Mouse (Mus musculus) T-helper 1 cell (primary cell): ENCODE results near the gene Aamp.

Experiments used
- in situ Hi-C: fragments of 300-600 bp; cut with MboI, MseI; formaldehyde crosslinking; loops from one replicate; pipeline ENCODE4 v1.15.1; 2025; ENCODE audit warnings: high pct_unique_total_duplicates

The Aamp gene

DNA sequence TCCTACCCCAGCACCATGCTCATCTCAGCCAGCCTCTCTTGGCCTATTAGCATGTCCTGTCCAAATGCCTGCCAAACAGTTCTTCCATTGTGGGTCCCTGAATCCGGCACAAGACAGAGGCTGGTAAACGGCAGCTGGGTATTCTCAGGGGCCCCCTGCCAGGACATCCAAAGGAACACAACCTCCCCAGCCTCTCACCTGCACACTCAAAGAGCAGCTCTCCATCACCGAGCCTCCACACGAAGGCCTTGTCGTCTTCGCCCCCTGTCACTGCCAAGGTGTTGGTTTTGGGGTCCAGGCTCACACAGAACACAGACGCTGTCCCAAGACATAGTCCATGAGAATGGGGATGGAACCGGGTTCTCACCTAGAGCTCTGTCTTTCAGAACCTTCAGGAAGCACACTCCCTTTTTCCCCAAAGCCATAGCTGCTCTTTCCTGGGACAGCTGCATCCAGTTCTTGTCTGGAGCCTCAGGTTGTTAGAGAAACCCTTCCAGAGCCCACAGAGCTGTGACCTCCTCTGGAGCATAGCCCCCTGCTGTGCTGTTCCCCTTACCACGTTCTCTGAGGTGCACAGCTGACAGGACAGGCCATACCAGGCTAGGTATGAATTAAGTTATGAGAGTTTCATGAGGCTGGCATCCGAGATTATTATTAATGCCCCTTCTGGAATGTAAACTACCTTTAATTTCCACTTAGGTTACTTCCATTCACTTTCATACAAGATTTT is 1.5 kb downstream of the Aamp start:
- in situ Hi-C loops = no loop called here

DNA sequence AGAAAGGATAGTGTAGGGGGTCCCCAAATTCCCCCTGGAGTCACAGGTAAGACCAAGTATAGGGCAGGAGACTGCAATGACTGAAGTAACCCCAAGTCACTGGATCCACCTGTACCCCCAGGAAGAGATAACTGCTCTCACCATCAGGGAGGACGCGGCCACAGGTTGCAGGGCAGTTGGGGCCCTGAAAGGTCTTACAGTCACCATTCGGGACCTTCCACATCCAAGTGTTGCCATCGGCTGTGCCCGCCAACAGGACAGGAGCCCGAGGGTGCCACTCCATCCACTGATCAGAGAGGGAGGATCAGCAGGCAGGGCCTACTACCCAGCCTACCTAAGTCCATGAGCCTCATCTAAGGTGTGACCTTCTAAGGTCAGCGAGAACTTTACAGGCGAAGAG is 2.7 kb downstream of the Aamp start:
- in situ Hi-C loops = no loop called here

DNA sequence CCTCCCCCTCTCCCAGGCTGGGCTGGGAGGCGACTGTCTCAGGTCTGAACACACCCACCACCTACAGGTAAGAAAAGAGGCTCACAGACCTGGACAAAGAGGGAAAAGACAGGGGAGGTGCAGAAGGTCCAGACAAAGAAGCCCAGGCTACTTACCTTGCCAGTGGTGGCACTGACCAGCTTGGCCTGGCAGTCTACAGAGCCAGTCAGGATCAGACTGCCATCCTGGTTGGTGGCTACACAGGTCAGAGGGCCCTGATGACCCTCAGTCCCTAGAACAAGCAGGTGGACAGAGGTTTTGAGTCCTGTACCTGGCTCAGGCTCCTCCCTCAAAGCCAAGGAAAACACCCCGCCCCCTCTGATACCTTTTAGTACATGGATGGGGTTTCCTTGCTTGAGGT is 3.2 kb downstream of the Aamp start:
- in situ Hi-C loops = no loop called here

DNA sequence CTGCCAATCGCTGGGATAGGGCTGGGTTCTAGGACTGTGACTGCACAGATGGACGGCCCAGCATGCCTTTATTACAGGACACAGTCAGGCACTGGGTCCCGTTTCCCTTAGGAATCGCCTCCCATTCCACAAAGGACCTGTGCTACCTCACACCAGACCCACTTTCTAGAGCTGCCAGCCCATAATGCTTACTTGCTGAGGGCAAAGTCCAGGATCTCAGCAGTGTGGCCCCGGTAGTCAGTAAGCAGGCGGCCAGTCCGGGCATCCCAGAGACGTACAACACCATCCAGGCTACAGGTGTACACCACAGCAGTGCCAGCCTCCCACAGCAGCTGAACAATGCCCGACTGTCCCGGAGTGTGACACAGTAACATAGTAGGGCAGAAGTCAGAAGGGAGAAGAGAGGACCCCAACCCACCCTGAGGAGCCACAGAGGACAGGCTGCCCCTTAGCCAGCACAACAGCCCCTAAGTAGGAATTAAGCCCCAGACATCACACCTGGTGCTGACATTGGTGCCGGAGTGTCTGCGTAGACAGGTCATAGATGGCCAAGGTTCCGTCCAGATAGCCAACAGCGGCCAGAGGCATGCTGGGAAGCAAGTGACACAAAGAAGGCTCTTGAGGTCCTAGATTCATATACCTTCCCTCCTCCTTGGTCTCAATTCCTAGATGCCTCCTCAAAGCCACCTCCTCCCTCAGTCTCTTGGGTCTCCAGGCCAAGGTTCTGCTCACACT is 3.8 kb downstream of the Aamp start:
- in situ Hi-C loops = no loop called here

DNA sequence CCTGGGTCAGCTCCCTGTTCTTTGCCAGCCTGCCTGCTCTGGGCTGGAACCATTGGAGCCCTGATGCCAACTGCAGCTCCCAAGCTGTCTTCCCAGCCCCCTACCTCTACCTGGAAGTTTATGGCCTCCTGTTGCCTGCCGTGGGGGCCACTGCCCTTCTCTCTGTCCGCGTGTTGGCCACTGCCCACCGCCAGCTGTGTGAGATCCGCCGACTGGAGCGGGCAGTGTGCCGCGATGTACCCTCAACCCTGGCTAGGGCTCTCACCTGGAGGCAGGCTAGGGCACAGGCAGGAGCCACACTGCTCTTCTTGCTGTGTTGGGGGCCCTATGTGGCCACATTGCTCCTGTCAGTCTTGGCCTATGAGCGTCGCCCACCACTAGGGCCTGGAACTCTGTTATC is 5.5 kb downstream of the Aamp start:
- in situ Hi-C loops = no loop called here

DNA sequence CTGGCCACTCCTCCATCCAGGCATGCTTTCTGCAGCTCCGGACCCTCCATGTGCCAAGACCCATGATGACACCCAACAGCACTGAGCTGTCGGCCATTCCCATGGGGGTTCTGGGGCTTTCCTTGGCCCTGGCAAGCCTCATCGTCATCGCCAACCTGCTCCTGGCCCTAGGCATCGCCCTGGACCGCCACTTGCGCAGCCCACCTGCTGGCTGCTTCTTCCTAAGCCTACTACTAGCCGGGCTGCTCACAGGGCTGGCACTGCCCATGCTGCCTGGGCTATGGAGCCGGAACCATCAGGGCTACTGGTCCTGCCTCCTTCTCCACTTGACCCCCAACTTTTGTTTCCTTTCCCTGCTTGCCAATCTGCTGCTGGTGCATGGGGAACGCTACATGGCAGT is 6.0 kb downstream of the Aamp start, which contains the start of gene Gpbar1:
TSS of gene Gpbar1 (plus strand) at position 13 of the 400 bp plus-strand sequence.
- in situ Hi-C loops = no loop called here

DNA sequence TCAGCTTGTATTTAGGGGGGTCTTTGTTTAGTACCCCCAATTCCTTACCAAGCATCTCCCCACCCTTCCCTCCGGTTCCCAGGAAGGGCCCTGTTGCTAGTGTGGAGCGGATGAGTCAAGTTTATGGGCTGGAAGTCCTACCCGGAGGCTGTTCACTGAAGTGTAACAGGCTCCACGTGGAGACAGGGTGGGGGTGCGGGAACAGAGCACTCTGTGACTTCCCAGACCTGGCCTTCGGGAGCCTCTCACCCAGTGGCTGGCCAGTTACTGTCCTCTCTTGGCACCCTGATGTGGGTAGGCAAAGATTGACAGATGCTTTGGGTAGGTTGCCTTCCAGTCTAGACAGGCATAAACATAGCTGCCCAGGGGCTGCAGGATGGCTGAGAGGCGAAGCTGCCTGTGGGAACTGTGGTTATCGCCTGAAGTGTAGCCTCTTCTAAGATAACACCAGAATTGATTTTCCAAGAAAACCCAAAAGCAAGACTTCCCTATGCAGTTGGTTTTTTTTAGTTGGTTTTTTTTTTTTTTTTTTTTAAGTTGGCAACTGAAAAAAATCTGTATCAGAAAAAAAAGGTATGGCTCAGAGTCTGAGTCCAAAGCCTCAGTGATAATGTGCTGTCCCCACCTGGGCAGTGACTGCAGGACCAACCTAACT is 6.5 kb downstream of the Aamp start:
- in situ Hi-C loops = no loop called here

DNA sequence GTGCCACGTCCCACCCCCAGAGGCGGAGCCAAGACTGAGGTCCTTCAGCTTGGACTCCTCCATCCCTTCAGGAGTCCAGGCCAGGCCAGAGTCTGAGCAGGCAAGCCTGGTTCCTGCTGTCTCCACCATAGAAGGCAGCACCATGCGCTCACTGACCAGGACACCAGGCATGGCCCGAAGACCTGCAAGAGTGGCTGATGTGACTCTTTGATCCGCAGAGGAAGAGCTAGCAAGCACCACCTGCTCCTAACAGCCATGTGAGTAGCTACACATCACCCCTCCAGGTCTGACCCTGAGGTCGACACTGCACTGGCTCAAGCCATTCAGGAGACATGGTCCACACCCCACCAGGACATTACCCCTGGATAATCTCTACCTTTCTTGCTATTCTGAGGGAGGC is 7.5 kb downstream of the Aamp start:
- in situ Hi-C loops = no loop called here

DNA sequence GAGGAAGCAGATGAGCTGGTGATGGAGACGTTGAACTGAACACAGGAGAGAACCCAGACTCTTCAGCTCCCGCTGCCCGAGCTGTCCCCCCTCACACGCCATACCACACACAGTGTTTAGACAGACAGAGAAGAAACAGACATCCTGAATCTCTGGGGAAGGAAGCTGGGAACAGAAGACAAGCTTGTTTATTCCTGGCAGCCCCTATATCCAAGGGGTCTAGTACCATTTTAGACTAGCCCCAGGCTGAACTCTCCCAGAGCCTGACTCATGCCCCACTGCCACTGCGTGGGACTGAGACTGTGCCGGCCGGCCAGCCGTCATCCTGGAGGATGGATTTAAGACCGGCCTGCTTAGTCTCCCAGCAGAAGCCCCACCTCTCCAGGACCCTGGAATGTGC is 9.5 kb downstream of the Aamp start:
- in situ Hi-C loops = no loop called here

DNA sequence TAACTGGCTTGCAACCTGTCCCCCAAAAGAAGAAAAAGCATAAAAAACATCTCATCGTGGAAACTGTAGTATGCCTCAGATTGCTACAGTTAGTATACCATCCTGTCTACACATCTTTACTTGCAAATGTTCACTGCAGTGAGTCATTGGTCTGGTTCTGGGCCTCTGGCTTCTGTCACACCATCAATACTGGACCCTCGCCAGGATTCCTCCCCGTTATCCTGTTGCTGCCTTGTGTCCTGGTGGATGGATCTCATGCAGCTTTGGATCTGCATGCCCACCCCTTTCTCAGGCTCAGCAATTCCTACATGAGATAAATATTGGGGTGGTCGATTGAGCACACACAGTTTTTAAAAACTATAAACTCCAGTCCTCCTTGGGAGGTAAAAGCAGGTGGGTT is 12.9 kb downstream of the Aamp start:
- in situ Hi-C loops = no loop called here

DNA sequence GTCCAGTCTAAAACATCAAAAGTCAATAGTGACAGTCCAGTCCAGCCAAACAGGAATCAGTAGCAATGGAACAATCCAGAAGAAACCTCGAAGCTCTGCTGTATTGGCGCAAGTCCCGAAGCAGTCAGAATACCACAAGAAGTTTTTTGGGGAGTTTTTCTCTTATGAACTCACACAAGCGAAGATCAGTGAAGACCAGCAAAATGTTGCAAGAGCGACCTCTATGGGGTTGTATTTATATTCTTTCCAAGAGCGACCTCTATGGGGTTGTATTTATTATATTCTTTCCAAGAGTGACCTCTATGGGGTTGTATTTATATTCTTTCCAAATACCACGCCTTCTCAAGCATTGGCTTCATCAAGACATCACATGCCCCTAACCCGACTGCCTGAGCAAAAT is 15.8 kb downstream of the Aamp start:
- in situ Hi-C loops = no loop called here

DNA sequence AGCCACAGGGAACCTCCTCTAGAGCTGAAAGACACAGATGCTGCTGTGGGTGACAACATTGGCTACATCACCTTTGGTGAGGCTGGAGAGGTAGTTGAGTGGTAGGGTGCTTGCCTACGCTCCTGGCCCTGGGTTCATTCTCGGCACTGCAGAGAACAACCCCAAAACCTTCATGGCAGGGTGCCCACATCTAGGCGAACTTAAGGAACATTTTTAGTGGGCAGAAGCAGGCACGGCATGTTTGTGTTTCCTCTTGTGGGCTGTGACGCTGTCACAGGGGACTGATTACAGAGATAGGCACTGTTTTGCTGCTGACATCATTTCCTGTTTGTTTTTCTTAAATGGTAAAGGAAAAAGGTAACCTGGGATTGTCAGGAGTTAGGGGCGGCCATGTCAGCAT is 22.0 kb downstream of the Aamp start:
- in situ Hi-C loops = no loop called here

DNA sequence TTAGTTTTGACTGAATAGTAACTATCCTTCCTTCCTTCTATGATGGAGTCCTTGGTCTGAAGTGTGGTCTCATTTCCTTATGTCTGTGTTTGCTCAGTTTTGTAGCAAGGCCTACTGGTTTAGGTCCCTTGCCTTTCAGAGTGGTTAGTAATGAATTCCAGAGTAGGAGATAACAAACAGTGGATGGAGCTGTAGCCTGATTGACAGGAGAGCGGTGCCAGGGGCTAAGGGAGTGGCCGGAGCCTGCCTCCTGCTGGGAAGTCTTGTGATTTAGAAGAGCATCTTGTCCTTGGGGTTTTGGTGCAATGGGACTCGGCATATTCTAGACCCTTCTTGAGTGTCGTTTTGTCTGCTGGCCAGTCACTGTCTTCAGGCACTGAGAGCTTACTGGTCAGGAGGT is 27.8 kb downstream of the Aamp start:
- in situ Hi-C loops = no loop called here

DNA sequence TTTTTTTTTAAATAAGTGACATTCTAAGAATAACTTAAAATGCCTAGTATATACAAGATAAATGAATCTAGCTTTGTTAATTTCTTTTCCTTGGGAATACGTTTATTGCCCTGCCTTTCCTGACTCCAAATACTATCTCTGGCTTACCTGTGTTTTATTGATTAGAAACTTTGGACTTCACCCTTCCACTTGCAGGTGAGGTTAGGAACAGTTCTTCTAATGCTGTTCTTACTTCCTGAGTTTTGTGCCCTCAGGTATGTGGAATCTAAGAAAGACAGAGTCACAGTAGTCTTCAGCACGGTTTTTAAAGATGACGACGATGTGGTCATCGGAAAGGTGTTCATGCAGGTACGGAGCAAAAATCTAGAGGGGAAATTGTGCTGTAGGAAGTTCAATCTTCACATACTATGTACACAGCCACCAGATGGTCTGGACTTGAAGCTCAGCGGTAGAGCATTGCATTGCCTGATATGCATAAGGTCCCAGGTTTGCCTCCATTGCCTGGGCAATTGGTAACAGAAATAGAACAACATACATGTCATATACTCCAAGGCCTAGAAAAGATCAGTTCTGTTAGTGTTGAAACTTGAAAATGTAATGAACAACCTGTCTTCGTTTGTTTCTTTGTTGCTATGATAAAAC is 28.7 kb downstream of the Aamp start:
- in situ Hi-C loops = no loop called here

DNA sequence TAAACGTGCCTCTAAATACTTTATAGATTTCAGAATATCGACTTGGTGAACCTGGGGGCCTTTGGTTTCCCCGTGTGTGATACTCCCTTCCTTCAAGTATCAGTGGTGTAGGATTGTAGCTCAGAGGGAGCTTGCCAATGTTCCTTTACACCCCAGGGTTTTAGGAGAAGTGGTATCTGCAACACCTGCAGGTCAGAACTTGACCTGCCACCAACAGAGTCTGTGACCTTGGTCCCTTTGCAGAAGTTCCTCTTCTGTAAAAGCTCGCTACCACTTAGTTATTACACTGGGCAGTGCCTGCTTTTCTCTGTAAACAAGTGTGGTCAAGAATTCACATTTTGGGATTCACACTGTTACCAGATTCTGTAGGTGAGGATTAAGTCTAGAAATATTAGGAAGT is 34.4 kb downstream of the Aamp start:
- in situ Hi-C loops = no loop called here

DNA sequence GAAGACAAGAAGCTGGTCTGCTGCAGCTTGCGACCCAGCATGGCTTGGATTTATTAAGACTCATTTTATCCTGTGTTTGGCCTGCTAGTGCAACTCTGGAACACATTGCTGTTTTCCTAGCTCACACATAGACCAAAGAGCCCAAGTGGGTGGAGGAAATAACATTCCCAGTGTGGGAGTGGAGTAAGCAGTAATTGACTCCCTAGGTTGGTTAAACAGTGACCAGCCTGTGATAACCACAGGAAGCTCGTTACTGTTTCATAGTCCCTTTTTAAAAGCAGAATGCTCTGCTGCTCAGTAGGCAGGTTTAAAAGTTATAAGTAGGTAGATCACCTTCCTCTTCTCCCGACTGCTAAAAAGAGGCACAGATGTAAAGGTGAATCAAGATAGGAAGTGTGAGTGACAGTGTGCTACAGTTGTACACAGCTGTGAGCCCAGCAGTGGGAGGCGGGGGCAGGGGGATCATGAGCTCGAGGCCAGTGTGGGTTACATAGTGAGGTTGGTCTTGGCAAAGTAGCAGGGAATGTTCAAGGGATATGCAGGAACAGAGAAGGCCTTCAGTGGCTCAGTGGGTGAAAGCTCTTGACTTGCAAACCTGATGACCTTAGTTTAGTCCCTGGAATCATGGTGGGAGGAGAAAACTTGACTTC is 35.1 kb downstream of the Aamp start:
- in situ Hi-C loops = no loop called here

DNA sequence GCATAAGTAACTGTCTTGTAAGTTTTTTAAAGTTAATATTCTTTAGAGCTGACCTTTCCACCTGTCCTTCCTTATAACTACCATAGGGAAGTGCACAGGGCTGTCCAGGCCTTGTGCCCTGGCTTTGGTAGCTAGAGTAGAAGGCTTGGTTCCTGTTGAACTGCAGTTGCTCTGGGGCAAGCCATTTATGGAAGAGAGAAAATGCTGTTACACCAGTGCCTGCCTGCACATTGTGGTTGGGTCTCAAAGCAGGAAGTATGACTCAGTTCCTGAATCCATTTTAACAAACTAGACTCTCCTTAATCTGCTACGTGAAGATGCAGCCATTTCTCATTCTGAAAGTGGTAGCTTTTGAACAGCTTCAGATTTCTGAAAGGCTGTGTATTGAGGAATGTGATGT is 35.7 kb downstream of the Aamp start:
- in situ Hi-C loops = no loop called here

DNA sequence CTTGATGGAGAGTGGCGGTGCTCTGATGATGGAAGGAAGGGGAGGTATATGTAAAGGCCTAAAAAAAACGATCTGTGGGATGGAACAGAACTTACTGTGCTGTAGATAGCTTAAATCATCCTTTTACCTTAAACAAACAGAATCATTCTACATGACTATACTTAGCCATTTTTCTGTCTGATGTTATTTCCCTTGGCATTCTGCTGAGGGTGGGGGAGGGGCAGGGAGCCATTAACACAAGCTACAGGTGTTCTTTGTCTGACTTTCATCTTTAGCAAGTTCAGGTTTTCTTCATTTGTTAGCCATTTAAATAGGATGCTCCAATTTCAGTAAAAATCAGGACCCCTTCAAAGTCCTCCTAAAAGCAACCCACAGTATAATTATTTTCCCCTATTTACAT is 39.0 kb downstream of the Aamp start:
- in situ Hi-C loops = no loop called here

DNA sequence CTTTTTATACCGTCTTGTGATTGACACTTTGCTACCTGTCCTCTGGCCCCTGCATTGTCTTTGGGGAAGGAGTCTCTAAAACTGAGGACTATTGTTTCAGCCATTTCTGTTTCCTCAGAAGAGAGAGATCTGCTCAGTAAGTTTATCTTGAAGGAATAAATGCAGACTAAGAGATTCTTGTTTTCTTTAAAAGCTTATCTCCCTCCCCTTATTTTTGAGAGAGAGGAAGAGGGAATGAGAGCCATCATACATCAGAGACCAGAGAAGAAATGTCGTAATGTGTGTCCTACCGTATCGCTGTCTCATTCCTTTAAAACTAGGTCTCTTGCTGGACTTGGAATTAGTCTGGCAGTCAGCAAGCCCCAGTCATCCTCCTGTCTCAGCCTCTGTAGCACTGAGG is 43.7 kb downstream of the Aamp start:
- in situ Hi-C loops = no loop called here

DNA sequence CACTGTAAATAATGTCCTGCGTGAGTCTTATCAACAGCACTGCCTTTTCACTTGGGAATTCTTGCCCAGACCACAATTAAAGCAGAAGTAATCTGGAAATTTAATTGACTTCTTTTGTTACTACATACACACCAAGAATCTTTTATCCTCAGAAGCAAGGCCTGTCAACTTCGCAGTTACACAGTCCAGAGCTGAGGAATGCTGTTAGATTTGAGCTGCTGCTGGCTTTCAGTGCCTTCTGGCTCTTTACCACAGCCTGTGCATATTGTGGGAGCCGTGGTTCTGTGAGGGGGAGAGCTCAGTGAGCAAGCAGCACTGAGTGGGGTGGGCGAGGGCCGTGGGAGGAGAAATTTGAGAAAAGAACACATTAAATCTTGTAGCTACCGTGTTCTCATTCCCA is 44.2 kb downstream of the Aamp start:
- in situ Hi-C loops = no loop called here

DNA sequence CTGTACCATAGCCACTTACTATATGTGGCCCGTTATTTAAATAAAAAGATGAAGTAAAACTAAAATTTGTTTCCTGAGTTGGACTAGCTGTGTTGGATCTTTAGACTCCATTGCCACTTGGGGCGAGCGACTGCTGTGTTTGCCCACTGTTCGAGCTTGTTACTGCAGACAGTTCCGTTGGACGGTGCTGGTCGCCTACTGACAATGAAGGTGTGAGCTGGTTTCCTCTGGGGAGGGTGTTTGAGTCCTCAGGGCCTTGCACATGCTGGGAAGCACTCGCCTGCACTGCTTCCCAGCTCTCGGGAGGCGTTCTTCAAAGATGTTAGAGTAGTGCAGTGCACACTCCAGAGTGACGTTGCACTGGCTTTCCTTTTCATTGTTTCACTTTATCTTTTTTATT is 44.9 kb downstream of the Aamp start:
- in situ Hi-C loops = no loop called here

DNA sequence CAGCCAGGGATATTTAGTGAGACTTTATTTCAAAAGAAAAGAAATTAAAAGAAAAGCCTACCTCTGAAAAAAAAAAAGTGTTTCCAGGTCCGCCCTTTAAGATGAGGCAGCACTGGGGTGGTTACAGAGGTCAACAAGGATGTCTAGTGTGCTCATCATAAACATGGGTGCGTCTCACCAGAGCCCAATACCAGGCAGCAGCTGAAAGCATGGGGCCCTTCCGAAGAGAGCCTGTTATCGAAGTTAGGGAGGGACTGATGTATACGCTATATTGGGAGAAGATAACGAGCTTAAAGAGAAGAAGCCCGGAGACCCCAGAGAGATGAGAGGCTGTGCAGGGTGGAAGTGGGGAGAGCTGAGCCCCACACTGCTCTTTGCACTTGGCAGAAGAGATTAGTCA is 45.4 kb downstream of the Aamp start:
- in situ Hi-C loops = no loop called here
